ENCODE assay signal across 26 mouse cellular contexts in genomic region chr10:21153433-21153832, GRCm38 (mm10). TPM values are rescaled to one million over a fixed set of nuclear protein-coding genes. Genes with fewer than 3 reads are reported as not detected.
A peak's percentile ranks its signal among the peaks of the same experiment; 100 is the strongest.
DNase-seq lines count a peak whose midpoint lies in the region; ATAC-seq and TF ChIP-seq lines count a peak whose summit lies in the region.
"Had no signal": no experiment of that assay in that cellular context is flagged by ENCODE, and none has a peak within 500 bp of the region (broad histone marks: within the 10 kb centered on the region; RNA-seq: fewer than 3 reads in every experiment).

No protein-coding gene starts in this region.

- DNase-seq in thymus, adult 2 months: no peak
- DNase-seq in thymus, postnatal 25 days: no peak
- DNase-seq in MEL (ENCODE audit: low read depth, low spot score): peak; percentile 64
- DNase-seq in splenic B cell, adult 2 months (ENCODE audit: low read depth, low spot score): peak; percentile 27
- DNase-seq in adrenal gland, postnatal 4 days (ENCODE audit: low spot score in 2 of 2): no peak
- DNase-seq in layer of hippocampus, postnatal 10 days (ENCODE audit: low spot score in 2 of 2): no peak
- DNase-seq in cerebellum, adult 11 months: no peak
- DNase-seq: adrenal gland, adult 8-10 months; cerebellum, adult 11-12 months; cerebellum, adult 9-11 months; gastrocnemius, postnatal 25 days; heart, adult 18-20 months; kidney, adult 18-20 months; kidney, postnatal 25 days; lung, postnatal 4 days; right cerebral cortex, postnatal 25 days had no signal

- no peak for TF ChIP-seq RAD21 in MEL (IDR thresholded peaks at IDR 0.05; ENCODE audit: low read depth, low read length)

- WGBS in thymus, adult 2 months: 26% methylated on average over 4 of the region's 4 CpGs

- peaks cover 75% of the 10 kb centered on the region for H3K36me3 ChIP-seq in thymus, adult 2 months (ENCODE audit: control insufficient read depth, insufficient read depth, low read length)
- H3K36me3 ChIP-seq in MEL (ENCODE audit: control insufficient read depth in 1 of 2, insufficient read depth in 2 of 2, low read length in 2 of 2): peaks cover 62 to 73% of the 10 kb centered on the region in 2 experiments
- H3K36me3 ChIP-seq in splenic B cell, adult 2 months (ENCODE audit: control insufficient read depth, insufficient read depth, low read length, poor library complexity, severe bottlenecking): no peaks in the 10 kb centered on the region
- H3K36me3 ChIP-seq: hindbrain, embryonic 15.5 days; midbrain, embryonic 15.5 days; neural tube, embryonic 15.5 days had no signal

- peak; percentile 46 to 55; a peak in 3 of 4 replicates for TF ChIP-seq EP300 in MEL (IDR thresholded peaks at IDR 0.05; ENCODE audit: low read depth in 1 of 2, low read length in 2 of 2)

- peaks cover 11% of the 10 kb centered on the region for H3K4me1 ChIP-seq in thymus, adult 2 months (replicated peaks; ENCODE audit: control insufficient read depth, insufficient read depth, low read length)
- H3K4me1 ChIP-seq in MEL (ENCODE audit: control insufficient read depth in 1 of 2, insufficient read depth in 2 of 2, low read length in 2 of 2): peaks cover 31 to 40% of the 10 kb centered on the region in 2 experiments

- H3K27me3 ChIP-seq in thymus, adult 2 months (ENCODE audit: control insufficient read depth, insufficient read depth, low read length): no peaks in the 10 kb centered on the region
- no peaks in the 10 kb centered on the region for H3K27me3 ChIP-seq in MEL (ENCODE audit: control insufficient read depth in 1 of 2, insufficient read depth in 2 of 2, low read length in 2 of 2)
- H3K27me3 ChIP-seq in splenic B cell, adult 2 months (ENCODE audit: control insufficient read depth, insufficient read depth, low read length, poor library complexity, severe bottlenecking): no peaks in the 10 kb centered on the region

- H3K79me2 ChIP-seq in MEL (ENCODE audit: control insufficient read depth, insufficient read depth, low read length, poor library complexity): peaks cover 48% of the 10 kb centered on the region

- peak overlapping the region; percentile 23 for H3K9ac ChIP-seq in MEL (ENCODE audit: control insufficient read depth, low read depth, low read length, poor library complexity, severe bottlenecking)
- H3K9ac ChIP-seq: hindbrain, embryonic 15.5 days; kidney, embryonic 15.5 days; limb, embryonic 13.5 days; liver, embryonic 14.5 days; midbrain, embryonic 15.5 days; neural tube, embryonic 15.5 days had no signal

- TF ChIP-seq CTCF in thymus, adult 2 months (IDR thresholded peaks at IDR 0.05; ENCODE audit: borderline replicate concordance, control insufficient read depth, extremely low read depth, insufficient read depth, low read length, poor library complexity): no peak
- TF ChIP-seq CTCF in MEL (IDR thresholded peaks at IDR 0.05 in 2 of 3, conservative IDR thresholded peaks at IDR 0.05 in 1 of 3; ENCODE audit: control insufficient read depth in 1 of 3, insufficient read depth in 1 of 3, low read depth in 2 of 3, low read length in 3 of 3, poor library complexity in 1 of 3, severe bottlenecking in 1 of 3): no peak

- no peaks in the 10 kb centered on the region for H3K9me3 ChIP-seq in MEL (replicated peaks; ENCODE audit: insufficient read depth, low read length)
- H3K9me3 ChIP-seq: hindbrain, embryonic 10.5 days; hindbrain, embryonic 15.5 days; kidney, embryonic 15.5 days; limb, embryonic 13.5 days; midbrain, embryonic 10.5 days; midbrain, embryonic 15.5 days; neural tube, embryonic 15.5 days had no signal

- peak overlapping the region; percentile 18 for H3K27ac ChIP-seq in thymus, adult 2 months (ENCODE audit: control insufficient read depth, insufficient read depth, low read length)
- peak overlapping the region; percentile 75 for H3K27ac ChIP-seq in MEL (ENCODE audit: control insufficient read depth, low read depth, low read length)
- H3K27ac ChIP-seq: hindbrain, embryonic 10.5 days; hindbrain, embryonic 15.5 days; kidney, embryonic 15.5 days; limb, embryonic 13.5 days; liver, embryonic 14.5 days; midbrain, embryonic 10.5 days; midbrain, embryonic 15.5 days; neural tube, embryonic 15.5 days had no signal

- no peak for TF ChIP-seq POLR2A in thymus, adult 2 months (IDR thresholded peaks at IDR 0.05; ENCODE audit: control insufficient read depth, extremely low read depth, insufficient read depth, low read length, poor library complexity)
- TF ChIP-seq POLR2A in MEL (IDR thresholded peaks at IDR 0.05; ENCODE audit: control insufficient read depth in 1 of 2, insufficient read depth in 1 of 2, low read depth in 1 of 2, low read length in 2 of 2, poor library complexity in 1 of 2): no peak

- peak; percentile 53 to 73 for ATAC-seq in hematopoietic stem cell, adult 5-6 weeks (replicated peaks in 1 of 2; ENCODE audit: insufficient read depth in 1 of 2, low FRiP score in 2 of 2, low TSS enrichment in 1 of 2, low read depth in 1 of 2, poor library complexity in 2 of 2, severe bottlenecking in 2 of 2)
- ATAC-seq: forebrain, embryonic 14.5 days; midbrain, embryonic 15.5 days had no signal

- no peak overlapping the region for H3K4me3 ChIP-seq in thymus, adult 2 months (ENCODE audit: control insufficient read depth, insufficient read depth, low read length)
- no peak overlapping the region for H3K4me3 ChIP-seq in MEL (ENCODE audit: control insufficient read depth in 1 of 2, insufficient read depth in 1 of 2, low read depth in 2 of 2, low read length in 2 of 2)
- H3K4me3 ChIP-seq: hindbrain, embryonic 10.5 days; hindbrain, embryonic 15.5 days; kidney, embryonic 15.5 days; limb, embryonic 13.5 days; midbrain, embryonic 10.5 days; midbrain, embryonic 15.5 days; neural tube, embryonic 15.5 days had no signal

TF ChIP-seq in MEL, 35 proteins besides CTCF, POLR2A, EP300 and RAD21 (continues in another document):
- TF ChIP-seq ZC3H11A (IDR thresholded peaks at IDR 0.05; ENCODE audit: low read depth, low read length) (no peak), ZMIZ1 (IDR thresholded peaks at IDR 0.05; ENCODE audit: low read depth, low read length) (no peak), SMC3 (IDR thresholded peaks at IDR 0.05; ENCODE audit: low read depth, low read length) (no peak), HCFC1 (IDR thresholded peaks at IDR 0.05; ENCODE audit: low read depth, low read length) (0 out of 2 replicates have a peak, but pooled peaks have one; percentile 21), MYB (IDR thresholded peaks at IDR 0.05; ENCODE audit: low read depth, low read length) (no peak; the same call in 1 of the 2 replicates), JUND (IDR thresholded peaks at IDR 0.05; ENCODE audit: low read depth, low read length) (no peak), KAT2A (conservative IDR thresholded peaks at IDR 0.05; ENCODE audit: low read depth, low read length) (no peak), NRF1 (IDR thresholded peaks at IDR 0.05; ENCODE audit: insufficient read depth, low read depth, low read length, poor library complexity, severe bottlenecking) (no peak), USF1 (IDR thresholded peaks at IDR 0.05; ENCODE audit: low read depth, low read length) (peak; percentile 59), POLR2AphosphoS5 (IDR thresholded peaks at IDR 0.05; ENCODE audit: borderline replicate concordance, low read depth, low read length) (no peak), TBP (IDR thresholded peaks at IDR 0.05; ENCODE audit: low read depth, low read length) (no peak), MXI1 (IDR thresholded peaks at IDR 0.05; ENCODE audit: low read depth, low read length) (peak; percentile 80), TAL1 (IDR thresholded peaks at IDR 0.05; ENCODE audit: low read length) (peak; percentile 9; the same call in 1 of the 2 replicates), E2F4 (IDR thresholded peaks at IDR 0.05; ENCODE audit: borderline replicate concordance, low read depth, low read length) (no peak), MAFK (IDR thresholded peaks at IDR 0.05; ENCODE audit: borderline replicate concordance, low read depth, low read length) (no peak), USF2 (IDR thresholded peaks at IDR 0.05; ENCODE audit: borderline replicate concordance in 1 of 2, insufficient read depth in 1 of 2, low read depth in 1 of 2, low read length in 2 of 2) (no peak), CHD2 (IDR thresholded peaks at IDR 0.05; ENCODE audit: low read length) (no peak), MEF2A (IDR thresholded peaks at IDR 0.05; ENCODE audit: extremely low read depth, insufficient replicate concordance, low read depth, low read length, poor library complexity, severe bottlenecking) (no peak), RCOR1 (IDR thresholded peaks at IDR 0.05; ENCODE audit: low read depth, low read length) (peak; percentile 37; the same call in 1 of the 2 replicates), POLR2AphosphoS2 (IDR thresholded peaks at IDR 0.05; ENCODE audit: low read length) (no peak), ELF1 (IDR thresholded peaks at IDR 0.05; ENCODE audit: low read depth, low read length) (peak; percentile 53), SIN3A (IDR thresholded peaks at IDR 0.05; ENCODE audit: low read length) (peak; percentile 54), UBTF (IDR thresholded peaks at IDR 0.05; ENCODE audit: borderline replicate concordance, insufficient read depth, low read depth, low read length) (no peak), MYC (IDR thresholded peaks at IDR 0.05; ENCODE audit: low read depth, low read length) (peak; percentile 83), GATA1 (IDR thresholded peaks at IDR 0.05; ENCODE audit: low read depth, low read length) (no peak), CHD1 (IDR thresholded peaks at IDR 0.05; ENCODE audit: low read depth, low read length) (no peak), NELFE (IDR thresholded peaks at IDR 0.05; ENCODE audit: low read depth, low read length) (no peak), ZKSCAN1 (IDR thresholded peaks at IDR 0.05; ENCODE audit: low read depth, low read length) (peak; percentile 23; the same call in 1 of the 2 replicates), TCF12 (IDR thresholded peaks at IDR 0.05; ENCODE audit: low read depth, low read length) (0 out of 2 replicates have a peak, but pooled peaks have one; percentile 16), MAX (IDR thresholded peaks at IDR 0.05; ENCODE audit: low read length) (peak; percentile 67), ZNF384 (IDR thresholded peaks at IDR 0.05; ENCODE audit: low read depth, low read length) (no peak), MAZ (IDR thresholded peaks at IDR 0.05; ENCODE audit: low read depth, low read length) (peak; percentile 83), GABPA (IDR thresholded peaks at IDR 0.05; ENCODE audit: low read depth, low read length) (no peak)

RNA-seq across cellular contexts. Expression of gene Myb, which starts 7.4 kb away (rescaled TPM):
- polyA plus RNA-seq in thymus, adult 2 months (2012; rRNA removed): 318 and 334 TPM in 2 replicates
- 125 and 133 TPM in 2 replicates for total RNA-seq in MEL (2012; rRNA removed)
- polyA plus RNA-seq in MEL (2012; ENCODE audit: insufficient read depth in 1 of 2, insufficient read length in 2 of 2, low read depth in 1 of 2, low replicate concordance in 2 of 2, missing spikeins in 1 of 2): 100 to 1,000 TPM; 155 to 245 TPM
- 400 and 463 TPM in 2 replicates for total RNA-seq in hematopoietic stem cell, adult 5-6 weeks (2017)
- 1 to 10 TPM; 2.1 to 2.2 TPM for total RNA-seq in adrenal gland, postnatal 4 days (2021)
- 1 to 10 TPM; 1.5 to 2.1 TPM for total RNA-seq in layer of hippocampus, postnatal 10 days (2021)
- total RNA-seq: adrenal gland, adult 8-10 months had no signal

Comparison
In these comparisons a context has a peak if more than half of its experiments do, and no peak if none do; other contexts are left out.
1. DNase-seq: peak in MEL (single experiment) and splenic B cell, adult 2 months (single experiment); none in thymus, adult 2 months (single experiment), thymus, postnatal 25 days (single experiment), adrenal gland, postnatal 4 days (0 of 2), layer of hippocampus, postnatal 10 days (0 of 2) and cerebellum, adult 11 months (single experiment).
2. RNA of gene Myb, which starts 7.4 kb away (total RNA-seq): 400 to 463 TPM in hematopoietic stem cell, adult 5-6 weeks and 125 to 133 TPM in MEL; 2.1 to 2.2 TPM in adrenal gland, postnatal 4 days and 1.5 to 2.1 TPM in layer of hippocampus, postnatal 10 days; every median in the first group is over 10 times any median in the second.